Mouse (Mus musculus) MEL (cell line): ENCODE data around the gene Med16.

Source experiments
- CTCF ChIP-seq, 3 experiments: IDR thresholded peaks in 2 of 3; conservative IDR thresholded peaks in 1 of 3; 2 replicates each; pipeline ENCODE4 v1.5.1; 2011 to 2012; ENCODE audit warnings: low read length in 3 of 3, low read depth in 2 of 3, mild to moderate bottlenecking in 2 of 3, improper control_type of control experiment in 1 of 3, inconsistent platforms in 1 of 3, mixed read lengths in 1 of 3, moderate library complexity in 1 of 3; ENCODE audit not compliant: control insufficient read depth in 1 of 3, insufficient read depth in 1 of 3, poor library complexity in 1 of 3, severe bottlenecking in 1 of 3
- E2F4 ChIP-seq: IDR thresholded peaks from 2 replicates; pipeline ENCODE4 v1.6.1; 2011; ENCODE audit warnings: low read depth, low read length, improper control_type of control experiment, borderline replicate concordance
- GABPA ChIP-seq: IDR thresholded peaks from 2 replicates; pipeline ENCODE4 v1.6.1; 2012; ENCODE audit warnings: low read depth, mild to moderate bottlenecking, inconsistent platforms, low read length, improper control_type of control experiment, moderate library complexity
- MAZ ChIP-seq: IDR thresholded peaks from 2 replicates; pipeline ENCODE4 v1.6.1; 2012; ENCODE audit warnings: low read depth, mild to moderate bottlenecking, inconsistent platforms, low read length, improper control_type of control experiment
- POLR2A ChIP-seq, 2 experiments: IDR thresholded peaks; 2 replicates each; pipeline ENCODE4 v1.6.1; 2011 to 2012; ENCODE audit warnings: low read length in 2 of 2, mild to moderate bottlenecking in 2 of 2, control low read depth in 1 of 2, improper control_type of control experiment in 1 of 2, low read depth in 1 of 2, moderate library complexity in 1 of 2; ENCODE audit not compliant: control insufficient read depth in 1 of 2, insufficient read depth in 1 of 2, poor library complexity in 1 of 2
- USF1 ChIP-seq: IDR thresholded peaks from 2 replicates; pipeline ENCODE4 v1.6.1; 2014; ENCODE audit warnings: low read depth, mild to moderate bottlenecking, inconsistent platforms, low read length, improper control_type of control experiment, moderate library complexity

DNA sequence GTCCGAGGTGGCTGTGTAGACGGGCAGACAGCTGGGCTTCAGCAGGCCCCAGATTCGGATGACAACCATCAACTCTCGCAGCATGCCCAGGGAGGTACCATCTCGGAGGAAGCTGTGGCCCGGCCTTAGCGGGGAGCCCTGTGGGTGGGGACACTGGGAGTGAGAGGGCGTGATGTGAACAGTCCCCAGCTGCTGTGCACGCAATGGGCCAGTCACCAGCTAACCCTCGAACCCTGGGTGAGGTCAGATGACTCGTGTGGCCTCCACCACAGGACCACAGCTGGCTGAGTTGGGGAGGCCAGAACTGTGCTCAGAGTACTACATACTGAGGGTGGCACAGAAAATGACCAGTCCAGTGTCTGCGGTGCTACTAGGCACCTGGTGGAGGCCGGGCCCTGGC is 11.9 kb downstream of the Med16 start:
- no peak for TF ChIP-seq USF1
- no peak for TF ChIP-seq E2F4
- TF ChIP-seq MAZ = no peak
- no peak for TF ChIP-seq GABPA
- no peak for TF ChIP-seq POLR2A (IDR thresholded peaks at IDR 0.05; ENCODE audit: control insufficient read depth in 1 of 2, insufficient read depth in 1 of 2, low read depth in 1 of 2, low read length in 2 of 2, poor library complexity in 1 of 2)
- no peak for TF ChIP-seq CTCF (IDR thresholded peaks at IDR 0.05 in 2 of 3, conservative IDR thresholded peaks at IDR 0.05 in 1 of 3; ENCODE audit: control insufficient read depth in 1 of 3, insufficient read depth in 1 of 3, low read depth in 2 of 3, low read length in 3 of 3, poor library complexity in 1 of 3, severe bottlenecking in 1 of 3)
